In genomic region chr2:30693206-30694035, GRCm38 (mm10) we compare ENCODE assay signal across 7 mouse cellular contexts.
A peak's percentile ranks its signal among the peaks of the same experiment; 100 is the strongest.
DNase-seq lines count a peak whose midpoint lies in the region; ATAC-seq and TF ChIP-seq lines count a peak whose summit lies in the region.

No protein-coding gene starts in this region.

- TF ChIP-seq CTCF in midbrain, postnatal 0 days (IDR thresholded peaks at IDR 0.05), result no peak
- no peak for TF ChIP-seq CTCF in spleen, adult 2 months (IDR thresholded peaks at IDR 0.05; ENCODE audit: extremely low read depth, insufficient read depth, insufficient read length, insufficient replicate concordance)

- peak overlapping the region; percentile 79 for H3K4me2 ChIP-seq in limb, embryonic 15.5 days
- peak overlapping the region; percentile 50 for H3K4me2 ChIP-seq in midbrain, postnatal 0 days (ENCODE audit: low read depth, low read length, poor library complexity, severe bottlenecking)

- no peaks in the 10 kb centered on the region for H3K9me3 ChIP-seq in limb, embryonic 15.5 days
- no peaks in the 10 kb centered on the region for H3K9me3 ChIP-seq in midbrain, postnatal 0 days (ENCODE audit: low read length)

- H3K27ac ChIP-seq in limb, embryonic 15.5 days, result peak overlapping the region; percentile 96
- peak overlapping the region; percentile 99 for H3K27ac ChIP-seq in midbrain, postnatal 0 days (ENCODE audit: low read depth, low read length)
- H3K27ac ChIP-seq in spleen, adult 2 months (ENCODE audit: insufficient read depth, low read length), result peak overlapping the region; percentile 14

- H3K27me3 ChIP-seq in limb, embryonic 15.5 days, result no peaks in the 10 kb centered on the region
- no peaks in the 10 kb centered on the region for H3K27me3 ChIP-seq in midbrain, postnatal 0 days (ENCODE audit: insufficient read depth, low read length)
- no peaks in the 10 kb centered on the region for H3K27me3 ChIP-seq in spleen, adult 2 months (ENCODE audit: control insufficient read depth, insufficient read depth, low read length)

- peak; percentile 94 for DNase-seq in adrenal gland, adult 2 months
- DNase-seq in embryo, embryonic 11.5 days (ENCODE audit: low read depth, low spot score), result peak; percentile 87
- DNase-seq in heart, adult 18-20 months, result peak; percentile 85 to 93
- peak; percentile 87 for DNase-seq in kidney, adult 18-20 months
- peak; percentile 97 for DNase-seq in midbrain, postnatal 0 days (ENCODE audit: low spot score)
- peak; percentile 54 to 75 for DNase-seq in spleen, adult 2 months (ENCODE audit: low read depth in 1 of 2, low spot score in 2 of 2)

- H3K4me1 ChIP-seq in limb, embryonic 15.5 days, result peaks cover 47% of the 10 kb centered on the region
- H3K4me1 ChIP-seq in midbrain, postnatal 0 days (ENCODE audit: insufficient read depth, low read length), result peaks cover 22% of the 10 kb centered on the region
- H3K4me1 ChIP-seq in spleen, adult 2 months (ENCODE audit: control insufficient read depth, insufficient read depth, insufficient read length), result peaks cover 38% of the 10 kb centered on the region

- under 1% methylated on average over 40 of the region's 41 CpGs for WGBS in limb, embryonic 15.5 days
- whole genome bisulfite sequencing in midbrain, postnatal 0 days, result under 1% methylated on average over 41 of the region's 41 CpGs
- WGBS in spleen, adult 2 months, result 2% methylated on average over 40 of the region's 41 CpGs

- H3K9ac ChIP-seq in limb, embryonic 15.5 days, result peak overlapping the region; percentile 39; the same call in 1 of the 2 replicates
- H3K9ac ChIP-seq in midbrain, postnatal 0 days (replicated peaks; ENCODE audit: low read length, poor library complexity, severe bottlenecking), result peak overlapping the region; percentile 62

- H3K4me3 ChIP-seq in limb, embryonic 15.5 days, result peak overlapping the region; percentile 48
- H3K4me3 ChIP-seq in midbrain, postnatal 0 days (ENCODE audit: low read depth, low read length), result peak overlapping the region; percentile 23
- peak overlapping the region; percentile 42 for H3K4me3 ChIP-seq in spleen, adult 2 months (ENCODE audit: extremely low read depth, insufficient read depth, insufficient read length)

- no peak for TF ChIP-seq POLR2A in spleen, adult 2 months (IDR thresholded peaks at IDR 0.05; ENCODE audit: low read depth, low read length)

- ATAC-seq in limb, embryonic 15.5 days (ENCODE audit: insufficient number of reproducible peaks, low FRiP score, low TSS enrichment, low read depth), result peak; percentile 71; the same call in 1 of the 2 replicates
- peak; percentile 89 for ATAC-seq in midbrain, postnatal 0 days (ENCODE audit: low FRiP score)

- H3K36me3 ChIP-seq in limb, embryonic 15.5 days, result no peaks in the 10 kb centered on the region
- H3K36me3 ChIP-seq in midbrain, postnatal 0 days (ENCODE audit: insufficient read depth, low read length), result no peaks in the 10 kb centered on the region
- no peaks in the 10 kb centered on the region for H3K36me3 ChIP-seq in spleen, adult 2 months (ENCODE audit: control insufficient read depth, insufficient read depth, low read length)

Comparison
In these comparisons a context has a peak if more than half of its experiments do, and no peak if none do; other contexts are left out.
1. Peak in every context shown above with its lines: DNase-seq, ATAC-seq, H3K4me3 ChIP-seq and H3K27ac ChIP-seq.
2. H3K27ac ChIP-seq: peak in every context shown above with its lines; median percentile 99 in midbrain, postnatal 0 days; 96 in limb, embryonic 15.5 days; 14 in spleen, adult 2 months.